12 mouse cellular contexts compared by ENCODE assay signal in the genomic region with DNA sequence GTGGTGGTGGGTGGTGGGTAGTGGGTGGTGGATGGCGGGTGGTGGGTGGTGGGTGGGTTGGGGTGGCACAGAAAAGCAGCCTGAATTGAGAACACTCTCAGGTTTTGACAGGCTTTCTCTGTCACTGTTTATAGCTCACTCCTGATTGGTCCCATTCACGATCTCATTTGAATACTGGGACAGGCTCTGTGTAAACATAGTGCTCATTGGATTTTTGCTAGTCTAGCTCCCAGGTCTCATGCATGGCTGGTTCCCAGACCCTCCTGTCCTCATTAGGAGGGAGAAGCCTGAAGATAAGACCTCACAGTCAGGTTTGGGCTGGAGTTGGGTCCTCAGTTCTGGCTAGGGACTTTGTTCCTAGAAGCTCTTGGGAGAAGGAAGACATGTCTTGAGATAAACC.
A peak's percentile ranks its signal among the peaks of the same experiment; 100 is the strongest.
DNase-seq lines count a peak whose midpoint lies in the region; ATAC-seq lines count a peak whose summit lies in the region.
"Had no signal": no experiment of that assay in that cellular context is flagged by ENCODE, and none has a peak within 500 bp of the region (broad histone marks: within the 10 kb centered on the region; RNA-seq: fewer than 3 reads in every experiment).

No protein-coding gene starts in this region.

- no peaks in the 10 kb centered on the region for H3K27me3 ChIP-seq in forebrain, embryonic 11.5 days (ENCODE audit: control insufficient read depth, insufficient read depth, low read length)
- H3K27me3 ChIP-seq in forebrain, embryonic 10.5 days (ENCODE audit: poor library complexity, severe bottlenecking) = no peaks in the 10 kb centered on the region
- no peaks in the 10 kb centered on the region for H3K27me3 ChIP-seq in hindbrain, embryonic 12.5 days
- H3K27me3 ChIP-seq in hindbrain, embryonic 10.5 days (ENCODE audit: insufficient read depth, poor library complexity, severe bottlenecking) = no peaks in the 10 kb centered on the region
- H3K27me3 ChIP-seq in neural tube, embryonic 14.5 days (ENCODE audit: control insufficient read depth, insufficient read depth, low read length) = no peaks in the 10 kb centered on the region

- H3K9me3 ChIP-seq in forebrain, embryonic 11.5 days (ENCODE audit: control insufficient read depth, low read length) = no peaks in the 10 kb centered on the region
- no peaks in the 10 kb centered on the region for H3K9me3 ChIP-seq in forebrain, embryonic 10.5 days
- H3K9me3 ChIP-seq in hindbrain, embryonic 12.5 days (replicated peaks) = no peaks in the 10 kb centered on the region
- no peaks in the 10 kb centered on the region for H3K9me3 ChIP-seq in hindbrain, embryonic 10.5 days
- H3K9me3 ChIP-seq in neural tube, embryonic 14.5 days (ENCODE audit: control insufficient read depth, low read length) = no peaks in the 10 kb centered on the region

- H3K4me1 ChIP-seq in forebrain, embryonic 11.5 days (replicated peaks; ENCODE audit: control insufficient read depth, insufficient read depth, low read length) = no peaks in the 10 kb centered on the region
- H3K4me1 ChIP-seq in forebrain, embryonic 10.5 days = peaks cover 20% of the 10 kb centered on the region
- H3K4me1 ChIP-seq in hindbrain, embryonic 12.5 days = peaks cover 11% of the 10 kb centered on the region
- peaks cover 22% of the 10 kb centered on the region for H3K4me1 ChIP-seq in hindbrain, embryonic 10.5 days (replicated peaks)
- no peaks in the 10 kb centered on the region for H3K4me1 ChIP-seq in neural tube, embryonic 14.5 days (ENCODE audit: control insufficient read depth, insufficient read depth, low read length)

- H3K9ac ChIP-seq in forebrain, embryonic 11.5 days (ENCODE audit: low read length) = no peak overlapping the region
- no peak overlapping the region for H3K9ac ChIP-seq in hindbrain, embryonic 12.5 days
- H3K9ac ChIP-seq in neural tube, embryonic 14.5 days (replicated peaks; ENCODE audit: low read depth, low read length) = no peak overlapping the region
- H3K9ac ChIP-seq: lung, embryonic 14.5 days had no signal

- WGBS in forebrain, embryonic 11.5 days = 79% methylated on average over 2 of the region's 2 CpGs
- 78% methylated on average over 2 of the region's 2 CpGs for WGBS in forebrain, embryonic 10.5 days
- 62% methylated on average over 2 of the region's 2 CpGs for WGBS in hindbrain, embryonic 12.5 days
- WGBS in hindbrain, embryonic 10.5 days = 72% methylated on average over 2 of the region's 2 CpGs
- 75% methylated on average over 2 of the region's 2 CpGs for WGBS in neural tube, embryonic 14.5 days

- no peak overlapping the region for H3K4me3 ChIP-seq in forebrain, embryonic 11.5 days (ENCODE audit: low read depth, low read length)
- H3K4me3 ChIP-seq in forebrain, embryonic 10.5 days = no peak overlapping the region
- H3K4me3 ChIP-seq in hindbrain, embryonic 12.5 days = no peak overlapping the region
- no peak overlapping the region for H3K4me3 ChIP-seq in hindbrain, embryonic 10.5 days
- no peak overlapping the region for H3K4me3 ChIP-seq in neural tube, embryonic 14.5 days (ENCODE audit: low read depth, low read length)

- DNase-seq in forebrain, embryonic 11.5 days (ENCODE audit: low spot score) = no peak
- no peak for DNase-seq in forebrain, embryonic 10.5 days (ENCODE audit: extremely low spot score, low spot score)
- no peak for DNase-seq in hindbrain, embryonic 10.5 days (ENCODE audit: low spot score)
- no peak for DNase-seq in neural tube, embryonic 10.5 days (ENCODE audit: extremely low spot score, low spot score)
- no peak for DNase-seq in layer of hippocampus, postnatal 14 days (ENCODE audit: low spot score in 2 of 2)
- DNase-seq: adrenal gland, adult 8-10 months; kidney, postnatal 10 days; lung, embryonic 14.5 days; thymus, postnatal 14 days had no signal

- no peak overlapping the region for H3K4me2 ChIP-seq in forebrain, embryonic 11.5 days (ENCODE audit: low read depth, low read length, severe bottlenecking)
- H3K4me2 ChIP-seq in hindbrain, embryonic 12.5 days (replicated peaks) = no peak overlapping the region
- H3K4me2 ChIP-seq in neural tube, embryonic 14.5 days (ENCODE audit: low read depth, low read length) = no peak overlapping the region
- H3K4me2 ChIP-seq: lung, embryonic 14.5 days had no signal

- H3K27ac ChIP-seq in forebrain, embryonic 11.5 days (ENCODE audit: low read depth, low read length) = no peak overlapping the region
- no peak overlapping the region for H3K27ac ChIP-seq in forebrain, embryonic 10.5 days
- no peak overlapping the region for H3K27ac ChIP-seq in hindbrain, embryonic 12.5 days
- H3K27ac ChIP-seq in hindbrain, embryonic 10.5 days = no peak overlapping the region
- no peak overlapping the region for H3K27ac ChIP-seq in neural tube, embryonic 14.5 days (ENCODE audit: low read depth, low read length)

- peak; percentile 61 for ATAC-seq in forebrain, embryonic 11.5 days (replicated peaks; ENCODE audit: low FRiP score)
- peak; percentile 46; the same call in 1 of the 2 replicates for ATAC-seq in hindbrain, embryonic 12.5 days (ENCODE audit: low FRiP score)
- 0 out of 2 replicates have a peak, but pooled peaks have one; percentile 34 for ATAC-seq in neural tube, embryonic 14.5 days (ENCODE audit: low read depth)
- no peak for ATAC-seq in granulocyte monocyte progenitor cell, adult 5-6 weeks (replicated peaks; ENCODE audit: poor library complexity, severe bottlenecking)

- no peaks in the 10 kb centered on the region for H3K36me3 ChIP-seq in forebrain, embryonic 11.5 days (ENCODE audit: control insufficient read depth, insufficient read depth, low read length)
- H3K36me3 ChIP-seq in forebrain, embryonic 10.5 days (replicated peaks) = no peaks in the 10 kb centered on the region
- no peaks in the 10 kb centered on the region for H3K36me3 ChIP-seq in hindbrain, embryonic 12.5 days
- no peaks in the 10 kb centered on the region for H3K36me3 ChIP-seq in hindbrain, embryonic 10.5 days
- H3K36me3 ChIP-seq in neural tube, embryonic 14.5 days (ENCODE audit: control insufficient read depth, insufficient read depth, low read length) = no peaks in the 10 kb centered on the region
